Mouse (Mus musculus): Measurements from ENCODE around the gene Prkd1. TPM values are rescaled to one million over a fixed set of nuclear protein-coding genes. Genes with fewer than 3 reads are reported as not detected.

The Prkd1 gene
- polyA plus RNA-seq, 1 experiment from 2014 or later = 1.5 TPM

GRCm38 (mm10) chr12:50599370-50599769 lies 49.5 kb downstream of the Prkd1 start:
- Histone ChIP-seq H3K27me3 (replicated peaks; ENCODE audit: control insufficient read depth, insufficient read depth, low read length) (no peaks in the 10 kb centered on the region), H3K27ac (ENCODE audit: low read depth, low read length) (no peak overlapping the region), H3K36me3 (ENCODE audit: control insufficient read depth, insufficient read depth) (no peaks in the 10 kb centered on the region), H3K9ac (ENCODE audit: low read depth, low read length) (no peak overlapping the region), H3K4me3 (ENCODE audit: low read depth, low read length) (no peak overlapping the region), H3K4me1 (replicated peaks; ENCODE audit: control insufficient read depth, insufficient read depth, low read length) (no peaks in the 10 kb centered on the region), H3K4me2 (replicated peaks; ENCODE audit: low read depth) (no peak overlapping the region), H3K9me3 (ENCODE audit: control insufficient read depth) (no peaks in the 10 kb centered on the region)
- ATAC-seq = no peak
- 86% methylated on average over 1 of the region's 1 CpGs for WGBS
- no peak for TF ChIP-seq CTCF (IDR thresholded peaks at IDR 0.05; ENCODE audit: low read depth)

- Histone ChIP-seq H3K4me2 (replicated peaks; ENCODE audit: low read depth) (no peak overlapping the region), H3K4me3 (ENCODE audit: low read depth, low read length) (no peak overlapping the region), H3K27ac (ENCODE audit: low read depth, low read length) (no peak overlapping the region), H3K4me1 (replicated peaks; ENCODE audit: control insufficient read depth, insufficient read depth, low read length) (no peaks in the 10 kb centered on the region), H3K27me3 (replicated peaks; ENCODE audit: control insufficient read depth, insufficient read depth, low read length) (no peaks in the 10 kb centered on the region), H3K9me3 (ENCODE audit: control insufficient read depth) (no peaks in the 10 kb centered on the region), H3K36me3 (ENCODE audit: control insufficient read depth, insufficient read depth) (no peaks in the 10 kb centered on the region), H3K9ac (ENCODE audit: low read depth, low read length) (no peak overlapping the region)
- TF ChIP-seq CTCF (IDR thresholded peaks at IDR 0.05; ENCODE audit: low read depth) = no peak
- 81% methylated on average over 9 of the region's 9 CpGs for WGBS
- no peak for ATAC-seq
Observed at GRCm38 (mm10) chr12:50598053-50598988, 50.6 kb downstream of the Prkd1 start.

- Histone ChIP-seq H3K36me3 (ENCODE audit: control insufficient read depth, insufficient read depth) (no peaks in the 10 kb centered on the region), H3K4me1 (replicated peaks; ENCODE audit: control insufficient read depth, insufficient read depth, low read length) (no peaks in the 10 kb centered on the region), H3K9ac (ENCODE audit: low read depth, low read length) (no peak overlapping the region), H3K4me2 (replicated peaks; ENCODE audit: low read depth) (no peak overlapping the region), H3K9me3 (ENCODE audit: control insufficient read depth) (no peaks in the 10 kb centered on the region), H3K27me3 (replicated peaks; ENCODE audit: control insufficient read depth, insufficient read depth, low read length) (no peaks in the 10 kb centered on the region), H3K4me3 (ENCODE audit: low read depth, low read length) (no peak overlapping the region), H3K27ac (ENCODE audit: low read depth, low read length) (no peak overlapping the region)
- ATAC-seq = no peak
- 88% methylated on average over 4 of the region's 4 CpGs for WGBS
- TF ChIP-seq CTCF (IDR thresholded peaks at IDR 0.05; ENCODE audit: low read depth) = no peak
Observed at GRCm38 (mm10) chr12:50597467-50597866, 51.4 kb downstream of the Prkd1 start.

- H3K4me2 ChIP-seq (replicated peaks; ENCODE audit: low read depth) = no peak overlapping the region
- H3K9me3 ChIP-seq (ENCODE audit: control insufficient read depth) = no peaks in the 10 kb centered on the region
- H3K27me3 ChIP-seq (replicated peaks; ENCODE audit: control insufficient read depth, insufficient read depth, low read length) = no peaks in the 10 kb centered on the region
- no peaks in the 10 kb centered on the region for H3K36me3 ChIP-seq (ENCODE audit: control insufficient read depth, insufficient read depth)
- no peak overlapping the region for H3K9ac ChIP-seq (ENCODE audit: low read depth, low read length)
- H3K27ac ChIP-seq (ENCODE audit: low read depth, low read length) = no peak overlapping the region
- TF ChIP-seq CTCF (IDR thresholded peaks at IDR 0.05; ENCODE audit: low read depth) = no peak
- H3K4me1 ChIP-seq (replicated peaks; ENCODE audit: control insufficient read depth, insufficient read depth, low read length) = no peaks in the 10 kb centered on the region
- ATAC-seq = no peak
- no peak overlapping the region for H3K4me3 ChIP-seq (ENCODE audit: low read depth, low read length)
- WGBS = 78% methylated on average over 5 of the region's 5 CpGs
Observed at GRCm38 (mm10) chr12:50595777-50596176, 53.1 kb downstream of the Prkd1 start.

- no peak for ATAC-seq
- WGBS = 58% methylated on average over 6 of the region's 6 CpGs
Observed at GRCm38 (mm10) chr12:50594506-50594905, 54.4 kb downstream of the Prkd1 start.

GRCm38 (mm10) chr12:50593481-50593880 lies 55.4 kb downstream of the Prkd1 start:
- Histone ChIP-seq H3K4me1 (replicated peaks; ENCODE audit: control insufficient read depth, insufficient read depth, low read length) (no peaks in the 10 kb centered on the region), H3K27ac (ENCODE audit: low read depth, low read length) (no peak overlapping the region), H3K27me3 (replicated peaks; ENCODE audit: control insufficient read depth, insufficient read depth, low read length) (no peaks in the 10 kb centered on the region), H3K4me3 (ENCODE audit: low read depth, low read length) (no peak overlapping the region), H3K4me2 (replicated peaks; ENCODE audit: low read depth) (no peak overlapping the region), H3K36me3 (ENCODE audit: control insufficient read depth, insufficient read depth) (no peaks in the 10 kb centered on the region), H3K9ac (ENCODE audit: low read depth, low read length) (no peak overlapping the region), H3K9me3 (ENCODE audit: control insufficient read depth) (no peaks in the 10 kb centered on the region)
- 71% methylated on average over 2 of the region's 2 CpGs for WGBS
- no peak for TF ChIP-seq CTCF (IDR thresholded peaks at IDR 0.05; ENCODE audit: low read depth)
- no peak for ATAC-seq

More at GRCm38 (mm10) chr12:50594506-50594905, 54.4 kb downstream of the Prkd1 start:
- H3K27me3 ChIP-seq (replicated peaks; ENCODE audit: control insufficient read depth, insufficient read depth, low read length) = no peaks in the 10 kb centered on the region
- no peak overlapping the region for H3K4me3 ChIP-seq (ENCODE audit: low read depth, low read length)
- no peak overlapping the region for H3K27ac ChIP-seq (ENCODE audit: low read depth, low read length)
- H3K9me3 ChIP-seq (ENCODE audit: control insufficient read depth) = no peaks in the 10 kb centered on the region
- H3K4me2 ChIP-seq (replicated peaks; ENCODE audit: low read depth) = no peak overlapping the region
- H3K4me1 ChIP-seq (replicated peaks; ENCODE audit: control insufficient read depth, insufficient read depth, low read length) = no peaks in the 10 kb centered on the region
- no peak for TF ChIP-seq CTCF (IDR thresholded peaks at IDR 0.05; ENCODE audit: low read depth)
- no peaks in the 10 kb centered on the region for H3K36me3 ChIP-seq (ENCODE audit: control insufficient read depth, insufficient read depth)
- no peak overlapping the region for H3K9ac ChIP-seq (ENCODE audit: low read depth, low read length)
